11 mouse cellular contexts compared by ENCODE assay signal in the genomic region with DNA sequence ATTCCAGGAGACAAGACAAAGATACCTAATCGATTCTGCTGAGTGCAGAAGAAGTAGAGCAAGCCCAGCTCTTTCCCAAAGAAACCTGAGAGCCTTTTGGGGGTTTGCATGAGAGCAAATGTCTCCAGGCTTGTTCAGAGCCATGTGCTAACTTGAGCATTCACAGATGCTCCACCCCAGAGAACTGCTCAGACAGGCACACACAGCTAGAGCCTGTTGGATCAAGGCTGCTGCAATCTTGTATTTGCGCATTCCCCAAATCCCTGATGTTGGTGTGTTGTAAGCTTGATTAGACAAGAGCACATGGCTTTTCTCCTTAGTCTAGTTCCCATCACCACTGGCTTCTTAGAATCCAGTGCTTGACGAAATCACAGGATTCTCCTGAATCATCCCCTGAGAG.
DNase-seq lines count a peak whose midpoint lies in the region; ATAC-seq lines count a peak whose summit lies in the region.
"Had no signal": no experiment of that assay in that cellular context is flagged by ENCODE, and none has a peak within 500 bp of the region (broad histone marks: within the 10 kb centered on the region; RNA-seq: fewer than 3 reads in every experiment).

No protein-coding gene starts in this region.

- no peaks in the 10 kb centered on the region for H3K9me3 ChIP-seq in kidney, embryonic 16.5 days (ENCODE audit: low read length)
- no peaks in the 10 kb centered on the region for H3K9me3 ChIP-seq in limb, embryonic 12.5 days
- H3K9me3 ChIP-seq: megakaryocyte, embryonic 14.5 days had no signal

- H3K27ac ChIP-seq in kidney, embryonic 16.5 days (ENCODE audit: low read length) = no peak overlapping the region
- peak overlapping the region; percentile 60 for H3K27ac ChIP-seq in limb, embryonic 12.5 days

- H3K9ac ChIP-seq in kidney, embryonic 16.5 days (replicated peaks; ENCODE audit: low read length) = no peak overlapping the region
- no peak overlapping the region for H3K9ac ChIP-seq in limb, embryonic 12.5 days (replicated peaks)

- DNase-seq in adrenal gland, postnatal 10 days = peak; percentile 28
- no peak for DNase-seq in adrenal gland, postnatal 25 days
- no peak for DNase-seq in kidney, postnatal 14 days
- peak; percentile 20 for DNase-seq in forelimb bud, embryonic 11.5 days (ENCODE audit: low read depth, low spot score)
- DNase-seq in kidney, postnatal 4 days = no peak
- DNase-seq: cerebellum, postnatal 14 days; kidney, postnatal 10 days had no signal

- peak; percentile 57; the same call in 1 of the 2 replicates for ATAC-seq in kidney, embryonic 16.5 days (ENCODE audit: low FRiP score, low TSS enrichment)
- ATAC-seq in limb, embryonic 12.5 days (ENCODE audit: insufficient number of reproducible peaks, insufficient read depth, low FRiP score, low TSS enrichment, low read depth) = no peak; the same call in 1 of the 2 replicates
- ATAC-seq in inflammation-experienced regulatory T-cells, adult 6 months = no peak

- 68% methylated on average over 3 of the region's 3 CpGs for WGBS in kidney, embryonic 16.5 days
- 62% methylated on average over 3 of the region's 3 CpGs for WGBS in limb, embryonic 12.5 days

- peaks cover 7% of the 10 kb centered on the region; the same call in 1 of the 2 replicates for H3K4me1 ChIP-seq in kidney, embryonic 16.5 days (ENCODE audit: insufficient read depth, low read length)
- H3K4me1 ChIP-seq in limb, embryonic 12.5 days (replicated peaks) = peaks cover 12% of the 10 kb centered on the region

- H3K36me3 ChIP-seq in kidney, embryonic 16.5 days (ENCODE audit: insufficient read depth, low read length) = no peaks in the 10 kb centered on the region
- H3K36me3 ChIP-seq in limb, embryonic 12.5 days = no peaks in the 10 kb centered on the region

- H3K4me2 ChIP-seq in kidney, embryonic 16.5 days (replicated peaks; ENCODE audit: low read depth, low read length) = no peak overlapping the region
- no peak overlapping the region for H3K4me2 ChIP-seq in limb, embryonic 12.5 days

- H3K4me3 ChIP-seq in kidney, embryonic 16.5 days (ENCODE audit: low read length) = no peak overlapping the region
- no peak overlapping the region for H3K4me3 ChIP-seq in limb, embryonic 12.5 days (replicated peaks)
- H3K4me3 ChIP-seq: megakaryocyte, embryonic 14.5 days had no signal

- H3K27me3 ChIP-seq in kidney, embryonic 16.5 days (ENCODE audit: insufficient read depth, low read length) = no peaks in the 10 kb centered on the region
- no peaks in the 10 kb centered on the region for H3K27me3 ChIP-seq in limb, embryonic 12.5 days
- H3K27me3 ChIP-seq: megakaryocyte, embryonic 14.5 days had no signal

Comparison
In these comparisons a context has a peak if more than half of its experiments do, and no peak if none do; other contexts are left out.
1. DNase-seq: peak in adrenal gland, postnatal 10 days (single experiment) and forelimb bud, embryonic 11.5 days (single experiment); none in adrenal gland, postnatal 25 days (single experiment), kidney, postnatal 14 days (single experiment) and kidney, postnatal 4 days (0 of 2).